Comparison of ENCODE assay signal across 16 mouse cellular contexts in genomic region chr16:38370633-38371374, GRCm38 (mm10). TPM values are rescaled to one million over a fixed set of nuclear protein-coding genes. Genes with fewer than 3 reads are reported as not detected.
DNase-seq lines count a peak whose midpoint lies in the region; ATAC-seq lines count a peak whose summit lies in the region.
"Had no signal": no experiment of that assay in that cellular context is flagged by ENCODE, and none has a peak within 500 bp of the region (broad histone marks: within the 10 kb centered on the region; RNA-seq: fewer than 3 reads in every experiment).

No protein-coding gene starts in this region.

- peak overlapping the region; percentile 44; the same call in 1 of the 2 replicates for H3K27ac ChIP-seq in forebrain, embryonic 10.5 days
- H3K27ac ChIP-seq in forebrain, embryonic 15.5 days (replicated peaks) = no peak overlapping the region
- peak overlapping the region; percentile 77 for H3K27ac ChIP-seq in heart, embryonic 11.5 days (ENCODE audit: low read depth, low read length)
- H3K27ac ChIP-seq in limb, embryonic 15.5 days = peak overlapping the region; percentile 27; the same call in 1 of the 2 replicates
- H3K27ac ChIP-seq: forebrain, embryonic 12.5 days; hindbrain, embryonic 14.5 days; stomach, embryonic 15.5 days had no signal

- WGBS in forebrain, embryonic 10.5 days = 87% methylated on average over 8 of the region's 8 CpGs
- WGBS in forebrain, embryonic 15.5 days = 89% methylated on average over 8 of the region's 8 CpGs
- 74% methylated on average over 8 of the region's 8 CpGs for WGBS in heart, embryonic 11.5 days (ENCODE audit: insufficient replicate concordance)
- 78% methylated on average over 8 of the region's 8 CpGs for WGBS in limb, embryonic 15.5 days

- H3K27me3 ChIP-seq in forebrain, embryonic 10.5 days (ENCODE audit: poor library complexity, severe bottlenecking) = no peaks in the 10 kb centered on the region
- no peaks in the 10 kb centered on the region for H3K27me3 ChIP-seq in forebrain, embryonic 15.5 days
- no peaks in the 10 kb centered on the region for H3K27me3 ChIP-seq in heart, embryonic 11.5 days (ENCODE audit: control insufficient read depth, insufficient read depth, low read length)
- H3K27me3 ChIP-seq in limb, embryonic 15.5 days = no peaks in the 10 kb centered on the region
- H3K27me3 ChIP-seq: forebrain, embryonic 12.5 days; stomach, embryonic 15.5 days had no signal

- H3K4me2 ChIP-seq in forebrain, embryonic 15.5 days (replicated peaks) = no peak overlapping the region
- no peak overlapping the region for H3K4me2 ChIP-seq in heart, embryonic 11.5 days
- H3K4me2 ChIP-seq in limb, embryonic 15.5 days = no peak overlapping the region
- H3K4me2 ChIP-seq: forebrain, embryonic 12.5 days; hindbrain, embryonic 14.5 days; stomach, embryonic 15.5 days had no signal

- no peak overlapping the region for H3K9ac ChIP-seq in forebrain, embryonic 15.5 days (replicated peaks)
- peak overlapping the region; percentile 17; the same call in 1 of the 2 replicates for H3K9ac ChIP-seq in heart, embryonic 11.5 days (ENCODE audit: low read depth, low read length)
- no peak overlapping the region for H3K9ac ChIP-seq in limb, embryonic 15.5 days
- H3K9ac ChIP-seq: forebrain, embryonic 12.5 days; hindbrain, embryonic 14.5 days; stomach, embryonic 15.5 days had no signal

- no peak overlapping the region for H3K4me3 ChIP-seq in forebrain, embryonic 10.5 days
- no peak overlapping the region for H3K4me3 ChIP-seq in forebrain, embryonic 15.5 days
- H3K4me3 ChIP-seq in heart, embryonic 11.5 days (ENCODE audit: low read depth, low read length) = no peak overlapping the region
- no peak overlapping the region for H3K4me3 ChIP-seq in limb, embryonic 15.5 days
- H3K4me3 ChIP-seq: forebrain, embryonic 12.5 days; stomach, embryonic 15.5 days had no signal

- H3K9me3 ChIP-seq in forebrain, embryonic 10.5 days = no peaks in the 10 kb centered on the region
- H3K9me3 ChIP-seq in forebrain, embryonic 15.5 days = no peaks in the 10 kb centered on the region
- no peaks in the 10 kb centered on the region for H3K9me3 ChIP-seq in heart, embryonic 11.5 days (replicated peaks; ENCODE audit: control insufficient read depth, low read length)
- H3K9me3 ChIP-seq in limb, embryonic 15.5 days = no peaks in the 10 kb centered on the region
- H3K9me3 ChIP-seq: forebrain, embryonic 12.5 days; stomach, embryonic 15.5 days had no signal

- no peak for DNase-seq in forebrain, embryonic 10.5 days (ENCODE audit: extremely low spot score, low spot score)
- DNase-seq in adipocyte (ENCODE audit: low spot score) = peak; percentile 96
- DNase-seq in right cerebral cortex, postnatal 36 days (ENCODE audit: low spot score in 2 of 2) = no peak
- DNase-seq in retina, embryonic 14.5 days (ENCODE audit: low spot score) = no peak
- DNase-seq in ovary, postnatal 14 days (ENCODE audit: low spot score) = no peak
- DNase-seq: B cell, adult 2 months; kidney, postnatal 14 days; lung, postnatal 36 days; right cerebral cortex, adult 18-20 months had no signal

- H3K36me3 ChIP-seq in forebrain, embryonic 10.5 days (replicated peaks) = no peaks in the 10 kb centered on the region
- H3K36me3 ChIP-seq in forebrain, embryonic 15.5 days = no peaks in the 10 kb centered on the region
- peaks cover 5% of the 10 kb centered on the region for H3K36me3 ChIP-seq in heart, embryonic 11.5 days (ENCODE audit: control insufficient read depth, insufficient read depth, low read length)
- H3K36me3 ChIP-seq in limb, embryonic 15.5 days = no peaks in the 10 kb centered on the region
- H3K36me3 ChIP-seq: forebrain, embryonic 12.5 days; stomach, embryonic 15.5 days had no signal

- ATAC-seq in forebrain, embryonic 15.5 days (replicated peaks) = no peak
- no peak for ATAC-seq in heart, embryonic 11.5 days (replicated peaks; ENCODE audit: insufficient number of reproducible peaks, low FRiP score, low TSS enrichment)
- ATAC-seq in limb, embryonic 15.5 days (ENCODE audit: insufficient number of reproducible peaks, low FRiP score, low TSS enrichment, low read depth) = 0 out of 2 replicates have a peak, but pooled peaks have one; percentile 66

- H3K4me1 ChIP-seq in forebrain, embryonic 10.5 days = peaks cover 7% of the 10 kb centered on the region; the same call in 1 of the 2 replicates
- peaks cover 3% of the 10 kb centered on the region for H3K4me1 ChIP-seq in forebrain, embryonic 15.5 days
- peaks cover 52% of the 10 kb centered on the region for H3K4me1 ChIP-seq in heart, embryonic 11.5 days (ENCODE audit: control insufficient read depth, insufficient read depth, low read length)
- H3K4me1 ChIP-seq in limb, embryonic 15.5 days = no peaks in the 10 kb centered on the region; the same call in 1 of the 2 replicates
- H3K4me1 ChIP-seq: forebrain, embryonic 12.5 days; stomach, embryonic 15.5 days had no signal

RNA-seq across cellular contexts. Expression of gene Popdc2, which starts 8.8 kb away (rescaled TPM):
- polyA plus RNA-seq in forebrain, embryonic 10.5 days (2016; fragmentation: Nextera tagmentation; extraction: Ambion mirVana) = 0.63 and 0.73 TPM in 2 replicates
- 0.22 and 0.42 TPM in 2 replicates for polyA plus RNA-seq in forebrain, embryonic 15.5 days (2015; fragmentation: Nextera tagmentation; extraction: Ambion mirVana)
- polyA plus RNA-seq in heart, embryonic 11.5 days (2014; fragmentation: Nextera tagmentation; extraction: Ambion mirVana) = 292 and 312 TPM in 2 replicates
- polyA plus RNA-seq in limb, embryonic 15.5 days (2015; fragmentation: Nextera tagmentation; extraction: Ambion mirVana) = 3.2 and 8.5 TPM in 2 replicates

RNA-seq across cellular contexts. Expression of gene Gm21987, which starts 24.0 kb away (rescaled TPM):
- polyA plus RNA-seq in forebrain, embryonic 10.5 days (2016; fragmentation: Nextera tagmentation; extraction: Ambion mirVana) = not detected in 2 replicates
- polyA plus RNA-seq in forebrain, embryonic 15.5 days (2015; fragmentation: Nextera tagmentation; extraction: Ambion mirVana) = not detected in 2 replicates
- 2.4 and 3.4 TPM in 2 replicates for polyA plus RNA-seq in heart, embryonic 11.5 days (2014; fragmentation: Nextera tagmentation; extraction: Ambion mirVana)
- 0.55 TPM in 1 of 2 replicates, not detected in the other for polyA plus RNA-seq in limb, embryonic 15.5 days (2015; fragmentation: Nextera tagmentation; extraction: Ambion mirVana)
- polyA plus RNA-seq: brain, embryonic 14.5 days; forebrain, embryonic 12.5 days; hindbrain, embryonic 14.5 days; stomach, embryonic 15.5 days had no signal

RNA-seq across cellular contexts. Expression of gene Cox17, which starts 24.0 kb away (rescaled TPM):
- 134 TPM in 2 replicates for polyA plus RNA-seq in forebrain, embryonic 10.5 days (2016; fragmentation: Nextera tagmentation; extraction: Ambion mirVana)
- 102 and 113 TPM in 2 replicates for polyA plus RNA-seq in forebrain, embryonic 15.5 days (2015; fragmentation: Nextera tagmentation; extraction: Ambion mirVana)
- 289 and 314 TPM in 2 replicates for polyA plus RNA-seq in heart, embryonic 11.5 days (2014; fragmentation: Nextera tagmentation; extraction: Ambion mirVana)
- polyA plus RNA-seq in limb, embryonic 15.5 days (2015; fragmentation: Nextera tagmentation; extraction: Ambion mirVana) = 104 and 121 TPM in 2 replicates

RNA-seq across cellular contexts. Expression of gene Maats1, which starts 28.9 kb away (rescaled TPM):
- polyA plus RNA-seq in forebrain, embryonic 10.5 days (2016; fragmentation: Nextera tagmentation; extraction: Ambion mirVana) = 0.31 and 0.36 TPM in 2 replicates
- polyA plus RNA-seq in forebrain, embryonic 15.5 days (2015; fragmentation: Nextera tagmentation; extraction: Ambion mirVana) = 0.54 and 1.0 TPM in 2 replicates
- 0.21 TPM in 1 of 2 replicates, not detected in the other for polyA plus RNA-seq in heart, embryonic 11.5 days (2014; fragmentation: Nextera tagmentation; extraction: Ambion mirVana)
- polyA plus RNA-seq in limb, embryonic 15.5 days (2015; fragmentation: Nextera tagmentation; extraction: Ambion mirVana) = 0.11 TPM in 1 of 2 replicates, not detected in the other

Comparison
In these comparisons a context has a peak if more than half of its experiments do, and no peak if none do; other contexts are left out.
1. RNA of gene Popdc2, which starts 8.8 kb away (polyA plus RNA-seq): 292 to 312 TPM in heart, embryonic 11.5 days; 3.2 to 8.5 TPM in limb, embryonic 15.5 days, 0.63 to 0.73 TPM in forebrain, embryonic 10.5 days and 0.22 to 0.42 TPM in forebrain, embryonic 15.5 days; every median in the first group is over 10 times any median in the second.